Mouse (Mus musculus) adrenal gland, postnatal 10 days (tissue): ENCODE results near the gene Gm44502. TPM values are rescaled to one million over a fixed set of nuclear protein-coding genes. Genes with fewer than 3 reads are reported as not detected.

ENCODE experiments used
- total RNA-seq, 2 experiments: library from RNA; stranded (reverse); gene quantifications; 2 replicates each; pipeline ENCODE4 v1.2.3; 2021

The Gm44502 gene
- total RNA-seq, 2 experiments from 2014 or later, result 5.6 to 9.2 TPM

Other genes starting within 250 kb of the Gm44502 start
- gene Plxnb2, start 248.9 kb downstream of the Gm44502 start, total RNA-seq, result 100 to 1,000 TPM in 1 of 2 experiments, 10 to 100 TPM in 1; 96.8 to 105 TPM
- gene Dennd6b, start 233.2 kb downstream of the Gm44502 start, total RNA-seq, result 1 to 10 TPM; 4.7 to 7.4 TPM
- gene Ppp6r2, start 218.1 kb downstream of the Gm44502 start, total RNA-seq, result 10 to 100 TPM; 41.8 to 52.0 TPM
- 10 to 100 TPM; 80.3 to 85.7 TPM for gene Sbf1, start 114.4 kb downstream of the Gm44502 start, total RNA-seq
- gene Adm2, start 107.0 kb downstream of the Gm44502 start, total RNA-seq, result not detected
- 1 to 10 TPM; 1.8 to 3.3 TPM for gene Miox, start 95.3 kb downstream of the Gm44502 start, total RNA-seq
- gene Lmf2, start 74.0 kb downstream of the Gm44502 start, total RNA-seq, result 10 to 100 TPM; 38.6 to 41.9 TPM
- gene Ncaph2, start 74.0 kb downstream of the Gm44502 start, total RNA-seq, result 100 to 1,000 TPM in 1 of 2 experiments, 10 to 100 TPM in 1; 89.2 to 103 TPM
- gene Sco2, start 55.9 kb downstream of the Gm44502 start, total RNA-seq, result 10 to 100 TPM; 34.7 to 43.7 TPM
- 1 to 10 TPM; 3.4 to 9.8 TPM for gene Tymp, start 52.7 kb downstream of the Gm44502 start, total RNA-seq
- gene Odf3b, start 50.4 kb downstream of the Gm44502 start, total RNA-seq, result 1 to 10 TPM; 1.4 to 1.5 TPM
- gene Klhdc7b, start 44.8 kb downstream of the Gm44502 start, total RNA-seq, result under 1 TPM in 1 of 2 experiments, not detected in 1; 0.06 TPM
- gene Syce3, start 19.2 kb downstream of the Gm44502 start, total RNA-seq, result not detected
- gene Cpt1b, start 3.8 kb downstream of the Gm44502 start, total RNA-seq, result 100 to 1,000 TPM; 554 to 660 TPM
- 1 to 10 TPM; 2.5 to 3.5 TPM for gene C730034F03Rik, start 107 bp downstream of the Gm44502 start, total RNA-seq
- 100 to 1,000 TPM; 106 to 128 TPM for gene Chkb, start 212 bp upstream of the Gm44502 start, total RNA-seq
- 10 to 100 TPM in 1 of 2 experiments, 1 to 10 TPM in 1; 6.9 to 12.7 TPM for gene Mapk8ip2, start 24.2 kb upstream of the Gm44502 start, total RNA-seq
- gene Arsa, start 47.7 kb upstream of the Gm44502 start, total RNA-seq, result 10 to 100 TPM; 26.6 to 29.5 TPM
- gene Shank3, start 69.9 kb upstream of the Gm44502 start, total RNA-seq, result 10 to 100 TPM; 54.1 to 67.5 TPM
- gene Acr, start 138.6 kb upstream of the Gm44502 start, total RNA-seq, result under 1 TPM; 0.45 to 0.76 TPM
- gene Rabl2, start 162.2 kb upstream of the Gm44502 start, total RNA-seq, result 10 to 100 TPM in 1 of 2 experiments, 1 to 10 TPM in 1; 9.2 to 11.1 TPM